Mouse (Mus musculus) heart, postnatal 0 days (tissue): ENCODE data around the gene Shroom2.

Source experiments
- CTCF ChIP-seq: IDR thresholded peaks from 2 replicates; pipeline ENCODE4 v1.5.1; 2016; ENCODE audit warnings: antibody characterized with exemption, control low read depth, low read depth
- EP300 ChIP-seq: IDR thresholded peaks from 2 replicates; pipeline ENCODE4 v1.6.1; 2016; ENCODE audit warnings: antibody characterized with exemption, low read depth

DNA sequence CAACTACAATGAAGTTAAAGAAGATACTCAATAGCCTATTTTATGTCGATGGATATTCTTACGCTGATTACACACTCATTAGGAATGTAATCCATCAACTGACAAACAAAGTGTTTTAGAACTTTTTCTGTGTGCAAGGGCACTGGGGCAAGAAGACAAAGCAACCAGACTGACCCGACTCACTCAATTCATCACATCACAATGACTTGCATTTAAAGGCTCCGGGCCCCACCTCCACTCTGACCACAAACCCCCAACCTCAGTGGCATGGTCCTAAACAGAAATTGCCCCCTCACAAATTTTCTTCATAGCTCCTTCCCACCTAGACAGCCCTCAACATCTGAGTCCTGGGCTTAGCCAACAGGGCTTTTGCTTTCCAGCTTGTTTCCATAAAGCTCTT is 124.4 kb downstream of the Shroom2 start:
- no peak for TF ChIP-seq CTCF
- TF ChIP-seq EP300, result no peak
